Mouse (Mus musculus) liver, adult 2 months (tissue): ENCODE results near the gene Rapgef3. TPM values are rescaled to one million over a fixed set of nuclear protein-coding genes. Genes with fewer than 3 reads are reported as not detected.

Experiments used
- DNase-seq: peaks from one replicate; pipeline ENCODE4 v3.0.0-alpha.2; 2011; ENCODE audit warnings: low read depth, low spot score; ENCODE audit errors: extremely low read depth
- H3K27ac ChIP-seq: fragments of 200-500 bp; replicated peaks from 2 replicates; pipeline ENCODE4 v1.5.1; 2012; ENCODE audit warnings: low read depth, mild to moderate bottlenecking, control low read depth, inconsistent platforms, low read length; ENCODE audit not compliant: insufficient read depth
- H3K27me3 ChIP-seq: fragments of 200-500 bp; 2 replicates; pipeline ENCODE4 v1.6.1; 2012; ENCODE audit warnings: mild to moderate bottlenecking, moderate library complexity, low read length, inconsistent platforms; ENCODE audit not compliant: control insufficient read depth, insufficient read depth
- H3K36me3 ChIP-seq: fragments of 200-500 bp; 2 replicates; pipeline ENCODE4 v1.6.1; 2012; ENCODE audit warnings: low read length, inconsistent platforms; ENCODE audit not compliant: control insufficient read depth, insufficient read depth
- H3K4me1 ChIP-seq: fragments of 200-500 bp; 2 replicates; pipeline ENCODE4 v1.6.1; 2011; ENCODE audit warnings: low read length; ENCODE audit not compliant: control insufficient read depth, insufficient read depth
- H3K4me3 ChIP-seq: fragments of 200-500 bp; 2 replicates; pipeline ENCODE4 v1.5.1; 2011; ENCODE audit warnings: low read depth, mild to moderate bottlenecking, control low read depth, low read length, moderate library complexity; ENCODE audit not compliant: insufficient read depth
- H3K79me2 ChIP-seq: fragments of 200-500 bp; 2 replicates; pipeline ENCODE4 v1.6.1; 2012; ENCODE audit warnings: inconsistent platforms, mild to moderate bottlenecking, low read length, moderate library complexity; ENCODE audit not compliant: control insufficient read depth, insufficient read depth
- H3K9ac ChIP-seq: fragments of 200-500 bp; 2 replicates; pipeline ENCODE4 v1.6.1; 2012; ENCODE audit warnings: low read depth, mild to moderate bottlenecking, control low read depth, inconsistent platforms, low read length
- CTCF ChIP-seq: fragments of 200-500 bp; IDR thresholded peaks from 2 replicates; pipeline ENCODE4 v1.5.1; 2011; ENCODE audit warnings: low read depth, low read length, control low read depth
- POLR2A ChIP-seq: fragments of 200-500 bp; IDR thresholded peaks from 2 replicates; pipeline ENCODE4 v1.6.1; 2011; ENCODE audit warnings: low read length, control low read depth; ENCODE audit not compliant: insufficient read depth; ENCODE audit errors: extremely low read depth
- WGBS: fragments of 180-500 bp; shearing (Covaris S2); methylation state at CpG from one replicate; pipeline ENCODE4 v1.1.7; 2018; 5-methylcytosine and 5-hydroxymethylcytosine counted together
- polyA plus RNA-seq: library from polyadenylated mRNA; depleted of rRNA; stranded (reverse); fragments of >200 nt; gene quantifications from 2 replicates; pipeline ENCODE4 v1.2.3, GENCODE M21; 2012
- total RNA-seq: library from RNA; depleted of rRNA; stranded (reverse); fragments of >200 nt; gene quantifications from 2 replicates; pipeline ENCODE4 v1.2.3, GENCODE M21; 2014

Gene Rapgef3
- total and polyA plus RNA-seq, 2 experiments, result 1.8 to 4.9 TPM

DNA sequence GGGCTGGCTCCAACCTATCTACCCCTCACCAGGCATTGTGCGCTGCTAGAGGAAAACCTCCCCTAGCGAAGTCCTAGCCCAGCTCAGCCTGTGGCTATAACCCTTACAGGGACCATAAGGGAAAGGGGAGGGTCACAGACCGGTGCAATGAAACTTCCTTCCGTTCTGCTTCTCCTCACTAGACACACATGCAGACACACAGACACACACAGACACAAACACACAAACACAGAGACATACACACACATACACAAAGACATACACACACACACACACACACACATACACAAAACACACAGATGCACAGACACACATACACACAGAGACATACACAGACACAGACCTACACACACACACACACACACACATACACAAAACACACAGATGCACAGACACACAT, 25.2 kb downstream of the Rapgef3 start:
- Histone ChIP-seq H3K27ac (no peak overlapping the region), H3K9ac (no peak overlapping the region), H3K4me3 (no peak overlapping the region), H3K27me3 (no peaks in the 10 kb centered on the region), H3K4me1 (no peaks in the 10 kb centered on the region), H3K36me3 (no peaks in the 10 kb centered on the region), H3K79me2 (no peaks in the 10 kb centered on the region)
- 78% methylated on average over 4 of the region's 4 CpGs for WGBS
- TF ChIP-seq CTCF (no peak), POLR2A (no peak)
- DNase-seq, result no peak

DNA sequence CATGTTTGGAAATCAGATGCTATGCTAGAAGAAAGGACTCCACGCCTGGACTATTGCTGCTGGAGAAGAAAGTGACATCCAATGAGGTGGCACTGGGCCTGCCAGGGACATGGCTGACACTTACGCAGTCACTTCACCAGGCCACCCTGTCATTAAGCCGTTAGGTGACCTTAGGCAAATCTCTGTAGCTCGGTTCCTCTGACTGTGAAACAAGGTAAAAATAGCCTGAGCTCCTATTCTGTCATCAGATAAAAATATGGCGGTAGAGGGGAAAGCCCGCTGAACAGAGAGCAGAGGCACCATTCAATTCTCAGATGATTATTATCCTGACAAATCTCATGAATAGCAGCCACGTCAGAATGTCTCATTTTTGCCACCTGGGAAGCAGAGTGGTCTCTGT, 25.7 kb downstream of the Rapgef3 start:
- no peak overlapping the region for H3K27ac ChIP-seq
- no peak overlapping the region for H3K4me3 ChIP-seq
- no peak for DNase-seq
- H3K36me3 ChIP-seq, result no peaks in the 10 kb centered on the region
- TF ChIP-seq POLR2A (no peak), CTCF (no peak)
- H3K9ac ChIP-seq, result no peak overlapping the region
- no peaks in the 10 kb centered on the region for H3K4me1 ChIP-seq
- H3K79me2 ChIP-seq, result no peaks in the 10 kb centered on the region
- H3K27me3 ChIP-seq, result no peaks in the 10 kb centered on the region
- 73% methylated on average over 7 of the region's 7 CpGs for WGBS

DNA sequence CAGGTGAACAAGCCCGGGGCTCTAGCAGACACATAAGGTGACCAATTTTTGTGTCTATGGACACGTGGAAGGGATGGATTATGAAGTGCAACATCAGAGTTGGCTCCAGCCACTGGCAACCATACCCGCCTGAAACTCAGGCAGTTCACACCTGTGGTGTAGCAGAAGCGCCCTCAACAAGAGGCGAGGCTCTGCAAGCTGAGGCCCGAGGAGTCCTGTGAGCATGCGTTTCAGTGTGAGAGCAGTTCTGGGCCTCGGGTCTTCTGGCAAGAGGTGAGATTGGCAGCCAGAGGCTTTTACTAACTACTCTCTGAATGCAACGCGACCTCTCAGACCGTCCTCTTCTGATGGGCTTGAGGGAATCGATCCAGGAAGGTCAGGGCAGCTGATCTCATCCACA, 26.1 kb downstream of the Rapgef3 start:
- H3K4me1 ChIP-seq, result no peaks in the 10 kb centered on the region
- H3K27me3 ChIP-seq, result no peaks in the 10 kb centered on the region
- H3K79me2 ChIP-seq, result no peaks in the 10 kb centered on the region
- no peak for TF ChIP-seq CTCF
- TF ChIP-seq POLR2A, result no peak
- H3K36me3 ChIP-seq, result no peaks in the 10 kb centered on the region
- DNase-seq, result no peak
- no peak overlapping the region for H3K4me3 ChIP-seq
- no peak overlapping the region for H3K9ac ChIP-seq
- no peak overlapping the region for H3K27ac ChIP-seq
- WGBS, result 80% methylated on average over 12 of the region's 12 CpGs

- H3K36me3 ChIP-seq, result no peaks in the 10 kb centered on the region
- no peak overlapping the region for H3K9ac ChIP-seq
- no peak overlapping the region for H3K4me3 ChIP-seq
- no peaks in the 10 kb centered on the region for H3K27me3 ChIP-seq
- TF ChIP-seq CTCF, result no peak
- WGBS, result 86% methylated on average over 9 of the region's 9 CpGs
- no peak for DNase-seq
- H3K4me1 ChIP-seq, result no peaks in the 10 kb centered on the region
- H3K79me2 ChIP-seq, result no peaks in the 10 kb centered on the region
- H3K27ac ChIP-seq, result no peak overlapping the region
Measured at GRCm38 (mm10) chr15:97740283-97740732, 27.5 kb downstream of the Rapgef3 start.

DNA sequence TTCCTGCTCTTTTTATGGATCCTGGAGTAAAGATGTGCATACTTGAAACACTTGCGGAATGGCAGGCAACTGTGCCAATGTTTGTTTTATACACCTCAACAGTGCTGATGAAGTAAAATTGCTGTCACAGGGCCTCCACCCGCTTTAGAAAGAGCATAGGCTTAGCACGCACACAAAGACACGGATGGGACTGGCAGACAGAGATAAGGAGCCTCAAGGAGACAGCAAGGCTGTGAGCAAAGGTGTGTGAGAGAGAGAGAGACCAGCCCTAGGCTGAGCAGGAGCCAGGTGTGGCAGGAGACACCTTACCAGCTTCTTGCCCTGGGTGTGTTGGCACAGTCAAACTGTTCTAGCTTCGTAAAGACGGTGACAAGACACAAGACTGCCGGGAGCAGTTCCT, 28.8 kb downstream of the Rapgef3 start:
- Histone ChIP-seq H3K79me2 (no peaks in the 10 kb centered on the region), H3K9ac (no peak overlapping the region), H3K27me3 (no peaks in the 10 kb centered on the region), H3K36me3 (no peaks in the 10 kb centered on the region), H3K4me1 (no peaks in the 10 kb centered on the region), H3K27ac (no peak overlapping the region), H3K4me3 (no peak overlapping the region)
- DNase-seq, result no peak
- TF ChIP-seq POLR2A (no peak), CTCF (no peak)
- 80% methylated on average over 7 of the region's 7 CpGs for WGBS

- no peak for DNase-seq
- Histone ChIP-seq H3K4me1 (0 out of 2 replicates have a peak, but pooled peaks cover 1% of the 10 kb centered on the region), H3K79me2 (no peaks in the 10 kb centered on the region), H3K27me3 (no peaks in the 10 kb centered on the region), H3K27ac (no peak overlapping the region), H3K9ac (no peak overlapping the region), H3K4me3 (no peak overlapping the region), H3K36me3 (no peaks in the 10 kb centered on the region)
- TF ChIP-seq POLR2A (no peak), CTCF (no peak)
- WGBS, result 91% methylated on average over 11 of the region's 11 CpGs
Measured at GRCm38 (mm10) chr15:97731988-97732387, 35.8 kb downstream of the Rapgef3 start.
